Mouse (Mus musculus) frontal cortex, postnatal 10 days (tissue): Measurements from ENCODE around the gene Ackr2.

Source experiments
- DNase-seq, 2 experiments: peaks; one replicate each; pipeline ENCODE4 v3.0.0; 2022; ENCODE audit warnings: low spot score in 2 of 2, mixed read lengths in 1 of 2

The Ackr2 gene

GRCm38 (mm10) chr9:121916102-121916501, 17.9 kb downstream of the Ackr2 start, which contains the start of gene Cyp8b1:
Gene Cyp8b1, minus strand, starts transcription at chr9:121916305.
- DNase-seq = no peak

DNA sequence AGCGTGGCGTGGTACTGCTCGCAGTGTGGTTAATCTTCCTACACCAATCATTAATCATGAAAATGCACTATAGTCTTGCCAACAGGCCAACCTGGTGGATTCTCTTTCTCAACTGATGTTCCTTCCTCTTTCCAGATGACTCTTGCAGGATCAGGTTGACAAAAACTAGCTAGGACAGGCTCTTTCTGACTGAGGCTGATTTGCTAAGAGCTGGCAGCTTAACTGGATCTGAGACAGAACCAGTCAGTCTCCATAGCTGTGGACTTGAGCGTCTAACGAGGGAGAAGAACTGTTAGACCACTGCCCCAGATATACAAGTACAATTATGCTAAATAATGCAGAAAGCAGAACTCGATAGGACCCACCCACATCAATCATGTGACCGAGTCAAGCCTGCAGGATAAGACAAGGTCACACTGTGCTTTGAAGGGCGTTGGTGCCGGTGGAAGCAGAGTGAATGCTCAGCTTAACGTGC, 20.9 kb downstream of the Ackr2 start:
- DNase-seq = no peak

DNA sequence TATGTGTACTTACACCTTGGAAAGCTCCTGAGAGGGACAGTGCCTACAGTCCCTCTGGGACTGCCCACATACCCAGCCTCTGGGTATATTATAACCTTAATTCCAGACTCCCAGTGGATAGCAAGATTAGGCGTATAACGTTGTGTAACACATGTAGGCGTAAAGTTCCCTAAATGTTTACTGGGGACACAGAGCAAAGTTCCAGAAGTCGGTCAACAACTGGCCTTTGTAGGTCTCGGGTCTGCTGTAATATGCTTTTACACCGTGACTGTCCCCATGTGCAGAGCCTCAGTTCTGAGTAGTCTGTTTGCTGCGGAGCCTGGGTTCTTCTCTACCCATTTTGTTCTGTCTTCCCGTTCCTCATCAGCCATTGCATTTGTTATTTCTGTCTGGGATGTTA, 25.3 kb downstream of the Ackr2 start:
- no peak for DNase-seq

GRCm38 (mm10) chr9:121923906-121924305, 25.8 kb downstream of the Ackr2 start:
- DNase-seq = no peak

DNA sequence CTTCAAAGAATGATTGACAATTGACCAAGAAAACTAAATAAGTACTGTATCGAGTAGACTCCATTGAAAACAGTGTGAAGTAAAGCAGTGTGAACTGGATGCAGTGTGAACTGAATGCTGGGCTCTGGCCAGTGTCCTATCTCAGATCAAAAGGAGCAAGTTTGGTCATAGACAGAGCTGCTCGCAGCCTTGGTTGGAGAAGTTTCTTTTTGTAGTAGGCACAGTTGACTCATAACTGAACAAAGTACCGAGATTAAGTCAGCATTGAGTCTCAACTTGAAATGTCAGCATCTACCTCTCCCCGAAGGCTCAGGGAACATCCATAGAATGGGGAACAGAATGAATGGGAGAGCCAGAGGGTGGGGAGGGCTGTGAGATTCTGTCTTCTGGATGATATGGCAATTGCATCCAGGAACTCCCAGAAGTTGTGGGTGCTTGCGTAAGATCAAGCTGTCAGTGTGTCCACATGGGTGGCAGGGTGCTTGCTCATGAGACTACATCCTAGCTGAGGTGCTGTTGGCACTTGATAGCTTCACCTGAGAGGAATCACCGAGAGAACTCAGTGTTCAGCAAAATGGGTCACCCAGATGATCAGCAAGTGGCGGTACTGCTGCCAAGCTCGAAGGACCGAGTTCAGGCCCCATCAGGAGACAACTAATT, 26.9 kb downstream of the Ackr2 start:
- DNase-seq = no peak

- no peak for DNase-seq
These were observed 27.8 kb downstream of the Ackr2 start for GRCm38 (mm10) chr9:121925959-121926358.

DNA sequence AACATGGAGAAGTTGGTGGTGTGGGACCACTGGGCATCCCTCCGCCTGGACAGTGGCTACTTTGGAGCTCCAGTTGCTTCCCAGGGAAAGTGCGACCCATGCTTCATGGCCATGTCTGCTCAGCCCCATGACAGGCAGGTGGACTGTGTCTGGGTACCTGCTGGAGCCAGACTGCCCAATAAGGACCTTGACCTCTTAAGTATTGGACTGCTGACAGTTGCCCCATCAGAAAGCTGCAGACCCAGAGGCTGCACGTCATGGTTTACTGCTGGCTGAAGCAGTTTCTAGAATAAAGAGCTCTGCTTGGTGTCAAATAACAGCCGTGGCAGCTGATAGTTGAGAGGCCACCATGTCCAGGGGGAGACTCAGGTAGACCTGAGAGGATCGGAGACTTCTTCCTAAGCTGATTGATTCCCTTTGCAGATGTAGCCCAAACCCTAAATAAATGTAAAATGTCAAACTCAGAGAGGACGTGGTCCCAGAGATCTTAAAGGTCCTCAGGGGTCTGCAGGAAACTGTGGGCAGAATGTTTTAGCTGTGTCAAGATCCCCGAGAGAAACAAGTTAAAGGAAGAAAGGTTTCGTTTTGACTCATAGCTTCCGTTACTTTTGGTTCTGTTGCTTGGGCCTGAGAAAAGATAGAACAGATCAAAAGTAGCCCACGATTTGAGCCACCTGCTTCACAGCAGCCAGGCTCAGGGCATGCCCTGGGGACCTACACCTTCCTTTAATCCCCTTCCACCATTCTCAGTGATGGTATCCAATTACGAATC, 28.7 kb downstream of the Ackr2 start:
- no peak for DNase-seq

DNA sequence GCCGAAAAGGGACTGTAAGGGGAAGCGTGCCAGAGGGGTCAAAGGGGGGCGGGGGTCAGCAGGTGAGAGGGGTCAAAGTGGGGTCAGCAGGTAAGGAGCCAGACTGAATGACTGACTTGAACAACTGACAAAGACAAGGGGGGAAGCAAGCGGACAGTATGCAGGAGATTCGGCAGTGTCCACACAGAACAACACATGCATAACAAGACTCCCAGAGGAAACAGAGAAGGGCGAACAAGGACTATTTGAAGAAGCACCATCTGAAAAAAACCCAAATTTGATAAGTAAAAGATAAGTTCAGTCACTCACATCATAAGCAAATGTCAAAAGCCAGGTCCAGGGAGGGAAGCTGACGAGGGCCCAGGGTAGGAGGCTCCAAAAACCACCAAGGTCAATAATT, 29.6 kb downstream of the Ackr2 start:
- no peak for DNase-seq

DNA sequence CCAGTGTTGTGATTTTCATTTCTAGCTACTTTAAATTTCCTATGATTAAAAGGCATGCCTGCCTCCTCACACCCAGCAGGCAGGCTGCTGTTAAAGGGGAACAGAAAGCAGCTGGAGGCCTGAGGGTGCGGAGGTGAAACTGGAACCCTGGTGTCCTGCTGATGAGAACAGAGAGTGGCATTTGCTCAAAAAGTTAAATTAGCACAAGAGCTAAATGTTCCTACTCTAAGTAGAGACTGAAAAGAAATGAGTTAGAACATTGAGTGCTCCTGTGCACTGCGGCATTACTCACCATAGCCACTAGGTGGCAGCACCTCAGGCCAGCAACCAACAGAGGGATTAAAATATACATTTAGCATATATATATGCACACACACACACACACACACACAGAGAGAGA, 30.3 kb downstream of the Ackr2 start:
- DNase-seq = peak in 1 of 2 experiments; percentile 45

DNA sequence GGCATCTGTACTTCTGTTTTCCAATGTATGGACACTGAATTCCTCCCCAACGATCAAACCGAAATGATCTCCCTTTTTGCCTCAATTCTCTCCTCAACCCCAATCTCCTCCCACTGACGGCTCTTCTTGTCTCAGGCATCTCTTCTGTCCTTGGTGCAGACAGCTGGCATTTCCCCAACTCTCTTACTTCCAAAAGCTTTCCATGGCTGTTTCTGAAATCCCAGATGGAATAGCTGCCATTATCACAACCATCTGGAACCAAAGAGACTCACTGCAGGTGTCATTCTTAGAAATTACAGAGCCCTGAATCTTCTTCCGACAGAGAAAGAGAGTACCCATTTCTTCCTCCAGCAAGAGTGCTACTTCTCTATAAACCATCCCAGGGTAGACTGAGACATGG, 36.7 kb downstream of the Ackr2 start:
- DNase-seq = no peak

DNA sequence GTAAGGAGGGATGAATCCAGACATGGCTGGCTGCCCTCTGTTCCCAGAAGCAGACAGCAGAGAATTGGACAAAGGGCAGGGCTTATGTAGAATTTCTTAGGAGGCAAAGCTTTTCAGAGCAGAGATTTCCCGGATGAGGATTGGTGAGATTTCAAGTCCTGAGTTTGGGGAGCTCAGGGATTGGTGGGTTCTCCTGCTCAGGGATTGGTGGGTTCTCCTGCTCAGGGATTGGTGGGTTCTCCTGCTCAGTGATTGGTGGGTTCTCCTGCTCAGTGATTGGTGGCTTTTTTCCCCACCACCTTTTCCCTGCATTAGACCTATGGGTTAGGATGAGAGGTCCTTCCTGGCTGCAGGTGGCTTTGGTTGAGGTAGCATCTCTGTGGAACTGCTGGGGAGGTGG, 38.8 kb downstream of the Ackr2 start:
- no peak for DNase-seq

DNA sequence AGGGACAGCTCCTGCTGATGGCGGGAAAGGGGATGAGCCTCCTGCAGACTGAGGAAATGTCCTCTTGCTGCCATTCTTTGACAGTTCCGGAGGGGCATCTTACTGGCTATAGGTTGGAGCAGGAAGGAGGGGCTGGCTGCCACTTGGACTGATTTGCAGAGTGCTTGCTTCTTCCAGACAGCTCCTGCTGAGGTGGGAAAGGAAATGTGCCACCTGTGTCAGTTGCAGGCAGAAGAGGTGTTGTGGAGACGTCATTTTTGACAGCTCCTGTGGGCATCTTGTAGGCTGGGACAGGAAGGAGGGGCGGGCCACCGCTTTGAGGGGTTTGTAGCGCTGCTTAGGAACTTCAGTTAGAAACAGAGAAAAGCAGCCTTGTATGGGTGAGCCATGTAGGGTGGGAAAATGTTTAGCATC, 39.3 kb downstream of the Ackr2 start:
- no peak for DNase-seq

DNA sequence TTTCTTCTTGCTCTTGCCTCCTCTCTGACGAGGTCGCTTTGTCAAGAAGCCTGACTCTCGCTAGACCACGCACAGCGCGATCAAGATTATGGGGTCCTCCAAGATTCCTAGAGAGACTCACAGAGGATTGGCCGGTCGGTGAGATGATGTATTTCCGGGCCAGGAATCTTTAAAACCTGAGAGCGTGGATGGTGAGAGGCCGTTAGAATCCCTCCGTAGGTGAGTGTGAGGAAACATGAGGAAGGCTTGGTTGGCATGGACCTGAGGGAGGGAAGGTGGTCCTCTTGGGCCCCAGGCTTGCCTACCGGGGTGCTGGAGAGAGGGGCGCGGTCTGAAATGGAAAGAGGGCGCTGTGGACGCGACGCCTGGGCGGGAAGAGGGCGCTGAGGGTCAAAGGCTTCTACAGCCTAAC, 39.8 kb downstream of the Ackr2 start:
- DNase-seq = no peak

GRCm38 (mm10) chr9:121943005-121943404, 44.9 kb downstream of the Ackr2 start:
- no peak for DNase-seq

DNA sequence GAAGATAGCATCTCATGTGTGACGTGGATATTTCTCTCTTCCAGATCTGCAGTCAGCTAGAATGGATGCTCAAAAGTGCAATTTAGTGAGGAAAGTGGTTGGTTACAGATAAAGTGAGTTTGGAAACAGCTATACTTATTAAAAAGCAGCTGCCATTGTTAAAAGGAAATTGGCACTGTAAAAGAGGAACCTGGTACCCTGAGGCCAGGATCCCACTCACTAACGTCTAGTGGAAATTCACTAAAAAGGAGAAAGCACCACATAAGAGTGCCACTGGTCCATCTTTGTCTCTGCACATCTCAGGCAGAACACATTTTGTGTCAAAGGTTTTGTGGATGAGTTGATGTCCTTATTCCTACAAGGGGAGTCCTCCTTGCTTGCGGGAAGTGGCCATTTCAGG, 45.5 kb downstream of the Ackr2 start:
- DNase-seq = no peak

DNA sequence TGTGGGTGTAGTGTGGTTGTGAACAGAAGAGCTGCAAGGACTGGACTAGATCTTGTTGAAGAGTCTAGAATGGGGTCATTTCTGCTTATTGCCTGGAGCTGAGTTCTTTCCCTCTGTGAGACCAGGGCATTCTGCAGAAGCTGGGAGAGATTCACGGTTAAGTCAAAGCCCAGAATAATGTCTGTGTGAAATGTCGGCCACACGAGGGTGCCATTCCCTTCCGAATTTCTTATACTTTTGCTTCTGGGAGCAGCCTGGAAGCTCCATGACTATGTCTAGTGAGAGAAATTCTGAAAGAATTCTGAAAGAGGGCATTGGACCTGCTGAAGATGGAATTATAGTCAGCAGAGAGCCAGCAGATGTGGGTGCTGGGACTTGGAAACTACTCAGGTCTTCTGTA, 49.6 kb downstream of the Ackr2 start:
- peak; percentile 55 to 74 for DNase-seq

- DNase-seq = no peak
These were observed 50.3 kb downstream of the Ackr2 start for GRCm38 (mm10) chr9:121948431-121948830.

- peak in 1 of 2 experiments; percentile 55 for DNase-seq
These were observed 52.4 kb downstream of the Ackr2 start, which contains the start of gene Fam198a for GRCm38 (mm10) chr9:121950418-121951113. Gene Fam198a, plus strand, starts transcription at chr9:121950988.

- DNase-seq = no peak
These were observed 52.9 kb downstream of the Ackr2 start for GRCm38 (mm10) chr9:121951114-121951423.

GRCm38 (mm10) chr9:121952596-121952995, 54.4 kb downstream of the Ackr2 start:
- no peak for DNase-seq

DNA sequence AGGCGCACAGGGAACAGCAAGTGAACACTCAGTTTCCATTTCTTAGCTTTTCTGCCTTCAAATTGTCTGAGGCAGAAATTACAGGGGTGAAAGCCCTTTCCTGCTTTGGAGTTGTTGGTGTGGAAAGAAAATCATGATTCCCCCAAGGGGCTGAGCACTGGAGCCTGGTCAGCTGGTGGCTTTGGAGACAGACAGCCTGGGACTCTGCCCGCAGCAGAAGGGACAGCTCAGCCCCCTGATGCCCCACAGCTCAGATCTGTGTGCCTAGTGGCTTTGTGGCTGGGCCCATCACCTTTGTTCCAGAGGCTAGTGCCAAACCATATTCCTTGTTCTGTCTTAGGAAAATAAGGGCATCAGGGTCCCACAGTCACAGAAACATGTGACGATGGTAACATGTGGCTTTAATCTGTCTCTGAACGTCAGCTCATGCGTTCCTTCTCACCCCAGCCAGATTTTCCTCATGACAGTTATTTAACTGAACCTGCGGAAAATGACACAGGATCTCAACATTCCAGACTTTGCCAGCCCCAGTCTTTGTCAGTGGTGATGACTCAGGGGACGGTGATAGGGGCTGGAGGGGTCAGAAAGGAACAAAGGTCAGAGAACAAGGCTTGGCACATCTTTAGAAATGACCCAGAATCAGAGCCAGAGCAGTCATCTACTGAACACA, 61.9 kb downstream of the Ackr2 start:
- no peak for DNase-seq
